Mouse (Mus musculus) C2C12 (cell line): Measurements from ENCODE around the gene Gm45902.

Source experiments
- CEBPB ChIP-seq: IDR thresholded peaks from one replicate; pipeline ENCODE4 v1.6.1; 2011; ENCODE audit warnings: low read depth, mild to moderate bottlenecking, control low read depth, moderate library complexity
- CTCF ChIP-seq: IDR thresholded peaks from one replicate; pipeline ENCODE4 v1.5.1; 2011; ENCODE audit not compliant: control insufficient read depth, insufficient read depth, insufficient read length
- MAX ChIP-seq: IDR thresholded peaks from one replicate; pipeline ENCODE4 v1.6.1; 2011; ENCODE audit warnings: mild to moderate bottlenecking, control low read depth
- USF1 ChIP-seq: IDR thresholded peaks from one replicate; pipeline ENCODE4 v1.6.1; 2011; ENCODE audit warnings: low read depth, mild to moderate bottlenecking, control low read depth, moderate library complexity

GRCm38 (mm10) chr2:3500886-3501285 lies 11.7 kb downstream of the Gm45902 start:
- no peak for TF ChIP-seq CTCF
- no peak for TF ChIP-seq MAX
- no peak for TF ChIP-seq CEBPB
- no peak for TF ChIP-seq USF1
